Mouse (Mus musculus): ENCODE results near the gene Glyctk.

GRCm38 (mm10) chr9:106129072-106129471 lies 28.9 kb downstream of the Glyctk start:
- no peak for TF ChIP-seq CTCF (IDR thresholded peaks at IDR 0.05; ENCODE audit: insufficient read depth, low read length)
- no peak for TF ChIP-seq POLR2A (IDR thresholded peaks at IDR 0.05; ENCODE audit: borderline replicate concordance, extremely low read depth, low read depth, low read length)
